10 mouse cellular contexts compared by ENCODE assay signal in the genomic region with DNA sequence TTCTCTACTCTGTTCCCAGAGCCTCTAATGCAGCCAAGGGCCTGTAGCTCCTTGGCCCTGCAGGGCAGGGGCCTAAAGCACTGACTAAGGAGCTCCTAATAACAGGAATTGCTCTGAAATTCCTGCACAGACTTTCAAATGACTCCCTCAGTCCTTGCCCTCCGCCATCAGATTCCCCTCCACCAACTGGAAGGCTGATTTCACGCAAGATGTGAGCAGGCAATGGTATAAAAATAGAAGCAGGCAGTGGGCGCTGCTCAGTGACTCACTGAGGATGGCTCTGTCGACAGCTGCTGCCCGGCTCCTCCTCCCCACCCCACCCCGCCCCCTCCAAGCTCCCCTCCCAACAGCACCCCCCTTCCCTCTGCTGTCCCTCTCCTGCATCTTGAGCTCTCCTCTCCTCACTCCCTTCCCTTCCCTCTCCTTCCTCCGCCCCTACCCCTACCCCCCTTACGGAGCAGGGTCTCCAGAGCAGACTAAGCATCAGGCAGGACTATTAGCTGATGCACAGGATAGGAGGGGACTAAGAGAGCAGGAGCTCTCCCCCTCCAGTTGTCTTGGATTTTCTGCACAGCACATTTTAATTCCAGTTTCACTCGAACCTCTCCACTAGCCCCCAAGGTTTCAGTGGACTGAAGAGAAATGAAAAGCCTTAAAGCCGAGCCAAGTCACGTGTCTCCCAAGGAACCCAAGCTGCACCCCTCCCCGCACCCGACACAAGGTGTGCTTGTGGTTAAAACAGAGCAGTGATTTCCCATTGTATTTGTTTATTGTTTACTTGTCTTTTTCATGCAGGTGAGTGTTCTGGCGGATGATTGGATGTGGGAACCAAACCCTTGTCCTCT. TPM values are rescaled to one million over a fixed set of nuclear protein-coding genes. Genes with fewer than 3 reads are reported as not detected.
DNase-seq lines count a peak whose midpoint lies in the region; ATAC-seq and TF ChIP-seq lines count a peak whose summit lies in the region.
"Had no signal": no experiment of that assay in that cellular context is flagged by ENCODE, and none has a peak within 500 bp of the region (broad histone marks: within the 10 kb centered on the region; RNA-seq: fewer than 3 reads in every experiment).

No protein-coding gene starts in this region.

- no peak for TF ChIP-seq CTCF in gastrocnemius, adult 2 months (IDR thresholded peaks at IDR 0.05)

- peak overlapping the region; percentile 45 for H3K4me2 ChIP-seq in forebrain, embryonic 16.5 days (ENCODE audit: low read length)
- H3K4me2 ChIP-seq in neural tube, embryonic 14.5 days (ENCODE audit: low read depth, low read length): peak overlapping the region; percentile 30; the same call in 1 of the 2 replicates

- H3K4me3 ChIP-seq in gastrocnemius, adult 2 months: peak overlapping the region; percentile 61
- no peak overlapping the region; the same call in 1 of the 2 replicates for H3K4me3 ChIP-seq in forebrain, embryonic 16.5 days (replicated peaks; ENCODE audit: low read length)
- no peak overlapping the region for H3K4me3 ChIP-seq in neural tube, embryonic 14.5 days (ENCODE audit: low read depth, low read length)

- WGBS in forebrain, embryonic 16.5 days: 4% methylated on average over 13 of the region's 14 CpGs
- WGBS in neural tube, embryonic 14.5 days: 9% methylated on average over 13 of the region's 14 CpGs

- no peaks in the 10 kb centered on the region for H3K9me3 ChIP-seq in forebrain, embryonic 16.5 days (ENCODE audit: control insufficient read depth, low read length)
- no peaks in the 10 kb centered on the region for H3K9me3 ChIP-seq in neural tube, embryonic 14.5 days (ENCODE audit: control insufficient read depth, low read length)
- H3K9me3 ChIP-seq: G1E had no signal

- DNase-seq in gastrocnemius, adult 2 months: peak; percentile 74
- no peak for DNase-seq in gastrocnemius, postnatal 4 days (ENCODE audit: low spot score in 2 of 2)
- DNase-seq in Muller cell, postnatal 12 days (ENCODE audit: inconsistent ontology term): peak; percentile 63
- peak; percentile 73 to 77 for DNase-seq in layer of hippocampus, postnatal 36 days

- peak; percentile 90 for ATAC-seq in forebrain, embryonic 16.5 days
- peak; percentile 74 for ATAC-seq in neural tube, embryonic 14.5 days (ENCODE audit: low read depth)
- ATAC-seq in activated CD4-positive, CD25-positive, alpha-beta regulatory T cell, adult 4 months: no peak
- no peak for ATAC-seq in erythroblast, adult 5-6 weeks (replicated peaks; ENCODE audit: low FRiP score, poor library complexity, severe bottlenecking)

- no peaks in the 10 kb centered on the region for H3K36me3 ChIP-seq in forebrain, embryonic 16.5 days (ENCODE audit: control insufficient read depth, insufficient read depth)
- H3K36me3 ChIP-seq in neural tube, embryonic 14.5 days (ENCODE audit: control insufficient read depth, insufficient read depth, low read length): no peaks in the 10 kb centered on the region
- H3K36me3 ChIP-seq: G1E had no signal

- intact Hi-C loops in gastrocnemius, adult 2 months (cut with DNase I): no loop called here

- H3K9ac ChIP-seq in forebrain, embryonic 16.5 days (replicated peaks; ENCODE audit: low read depth, low read length): peak overlapping the region; percentile 46
- 0 out of 2 replicates have a peak overlapping the region, but pooled peaks have one; percentile 17 for H3K9ac ChIP-seq in neural tube, embryonic 14.5 days (replicated peaks; ENCODE audit: low read depth, low read length)

- H3K27ac ChIP-seq in gastrocnemius, adult 2 months: peak overlapping the region; percentile 94
- H3K27ac ChIP-seq in forebrain, embryonic 16.5 days (ENCODE audit: low read length): peak overlapping the region; percentile 82
- H3K27ac ChIP-seq in neural tube, embryonic 14.5 days (ENCODE audit: low read depth, low read length): 0 out of 2 replicates have a peak overlapping the region, but pooled peaks have one; percentile 1

- H3K27me3 ChIP-seq in forebrain, embryonic 16.5 days (replicated peaks; ENCODE audit: control insufficient read depth, insufficient read depth, low read length): peaks cover 15% of the 10 kb centered on the region
- H3K27me3 ChIP-seq in neural tube, embryonic 14.5 days (ENCODE audit: control insufficient read depth, insufficient read depth, low read length): no peaks in the 10 kb centered on the region

- H3K4me1 ChIP-seq in forebrain, embryonic 16.5 days (replicated peaks; ENCODE audit: control insufficient read depth, insufficient read depth, low read length): peaks cover 13% of the 10 kb centered on the region
- H3K4me1 ChIP-seq in neural tube, embryonic 14.5 days (ENCODE audit: control insufficient read depth, insufficient read depth, low read length): no peaks in the 10 kb centered on the region

RNA-seq across cellular contexts. Expression of gene Acta1, which starts 9.6 kb away (rescaled TPM):
- over 10,000 TPM; 45,578 to 47,175 TPM for total RNA-seq in gastrocnemius, adult 2 months (2021)
- total RNA-seq in gastrocnemius, postnatal 4 days (2021): over 10,000 TPM; 33,708 to 36,184 TPM
- polyA plus RNA-seq in forebrain, embryonic 16.5 days (2015; fragmentation: Nextera tagmentation; extraction: Ambion mirVana): 6.3 and 6.6 TPM in 2 replicates
- total RNA-seq in layer of hippocampus, postnatal 36 days (2021): 1 to 10 TPM; 6.4 to 7.6 TPM
- polyA plus RNA-seq in neural tube, embryonic 14.5 days (2014; fragmentation: Nextera tagmentation; extraction: Ambion mirVana): 9.0 and 22.7 TPM in 2 replicates
- under 1 TPM in 1 of 2 experiments, not detected in 1; 0.48 TPM for polyA plus RNA-seq in activated CD4-positive, CD25-positive, alpha-beta regulatory T cell, adult 4 months (2017; shearing (Covaris generic))
- 1.9 and 5.4 TPM in 2 replicates for total RNA-seq in erythroblast, adult 5-6 weeks (2015; ENCODE audit: low replicate concordance)
- 0.70 and 0.94 TPM in 2 replicates for total RNA-seq in erythroblast, adult 5-6 weeks (2017; ENCODE audit: low replicate concordance)
- total RNA-seq: G1E; hematopoietic stem cell, adult 5-6 weeks had no signal

RNA-seq across cellular contexts. Expression of gene Ccsap, which starts 24.9 kb away (rescaled TPM):
- total RNA-seq in gastrocnemius, adult 2 months (2021): under 1 TPM; 0.42 to 0.46 TPM
- 1 to 10 TPM; 3.5 to 4.9 TPM for total RNA-seq in gastrocnemius, postnatal 4 days (2021)
- 6.6 and 7.0 TPM in 2 replicates for polyA plus RNA-seq in forebrain, embryonic 16.5 days (2015; fragmentation: Nextera tagmentation; extraction: Ambion mirVana)
- 10 to 100 TPM; 56.1 to 56.4 TPM for total RNA-seq in layer of hippocampus, postnatal 36 days (2021)
- 4.3 and 5.4 TPM in 2 replicates for polyA plus RNA-seq in neural tube, embryonic 14.5 days (2014; fragmentation: Nextera tagmentation; extraction: Ambion mirVana)
- 1 to 10 TPM; 3.2 to 3.3 TPM for polyA plus RNA-seq in activated CD4-positive, CD25-positive, alpha-beta regulatory T cell, adult 4 months (2017; shearing (Covaris generic))
- total RNA-seq in erythroblast, adult 5-6 weeks (2015; ENCODE audit: low replicate concordance): 7.9 and 9.0 TPM in 2 replicates
- 9.8 and 11.9 TPM in 2 replicates for total RNA-seq in erythroblast, adult 5-6 weeks (2017; ENCODE audit: low replicate concordance)

Comparison
In these comparisons a context has a peak if more than half of its experiments do, and no peak if none do; other contexts are left out.
1. DNase-seq: peak in gastrocnemius, adult 2 months (single experiment), Muller cell, postnatal 12 days (single experiment) and layer of hippocampus, postnatal 36 days (2 of 2); none in gastrocnemius, postnatal 4 days (0 of 2).
2. H3K27ac ChIP-seq: peak in every context shown above with its lines; median percentile 94 in gastrocnemius, adult 2 months; 82 in forebrain, embryonic 16.5 days; 1 in neural tube, embryonic 14.5 days.
3. ATAC-seq: peak in forebrain, embryonic 16.5 days (single experiment) and neural tube, embryonic 14.5 days (single experiment); none in activated CD4-positive, CD25-positive, alpha-beta regulatory T cell, adult 4 months (single experiment) and erythroblast, adult 5-6 weeks (single experiment).
4. RNA of gene Acta1, which starts 9.6 kb away (total RNA-seq): 45,578 to 47,175 TPM in gastrocnemius, adult 2 months and 33,708 to 36,184 TPM in gastrocnemius, postnatal 4 days; 6.4 to 7.6 TPM in layer of hippocampus, postnatal 36 days and 0.70 to 5.4 TPM in erythroblast, adult 5-6 weeks; every median in the first group is over 1,000 times any median in the second.
5. RNA of gene Ccsap, which starts 24.9 kb away (total RNA-seq): 56.1 to 56.4 TPM in layer of hippocampus, postnatal 36 days; 7.9 to 11.9 TPM in erythroblast, adult 5-6 weeks, 3.5 to 4.9 TPM in gastrocnemius, postnatal 4 days and 0.42 to 0.46 TPM in gastrocnemius, adult 2 months; every median in the first group is over 4 times any median in the second.